Comparison of ENCODE assay signal across 23 mouse cellular contexts in genomic region chr5:65653786-65654185, GRCm38 (mm10).
"Had no signal": no experiment of that assay in that cellular context is flagged by ENCODE, and none has a peak within 500 bp of the region (broad histone marks: within the 10 kb centered on the region; RNA-seq: fewer than 3 reads in every experiment).

No protein-coding gene starts in this region.

- ATAC-seq: intestine, postnatal 0 days; liver, embryonic 12.5 days; midbrain, embryonic 13.5 days had no signal

- H3K27me3 ChIP-seq: limb, embryonic 13.5 days; liver, embryonic 12.5 days; liver, embryonic 15.5 days; lung, embryonic 15.5 days; megakaryocyte, embryonic 14.5 days; midbrain, embryonic 13.5 days; neural tube, embryonic 13.5 days; stomach, embryonic 15.5 days had no signal

- H3K9me3 ChIP-seq: limb, embryonic 10.5 days; limb, embryonic 13.5 days; liver, embryonic 12.5 days; liver, embryonic 15.5 days; lung, embryonic 15.5 days; megakaryocyte, embryonic 14.5 days; midbrain, embryonic 10.5 days; midbrain, embryonic 13.5 days; neural tube, embryonic 13.5 days; stomach, embryonic 15.5 days had no signal

- H3K4me2 ChIP-seq: limb, embryonic 13.5 days; liver, embryonic 12.5 days; liver, embryonic 15.5 days; lung, embryonic 15.5 days; midbrain, embryonic 13.5 days; neural tube, embryonic 13.5 days; stomach, embryonic 15.5 days had no signal

- H3K4me1 ChIP-seq: limb, embryonic 10.5 days; limb, embryonic 13.5 days; liver, embryonic 12.5 days; liver, embryonic 15.5 days; lung, embryonic 15.5 days; megakaryocyte, embryonic 14.5 days; midbrain, embryonic 10.5 days; midbrain, embryonic 13.5 days; neural tube, embryonic 13.5 days; stomach, embryonic 15.5 days had no signal

- DNase-seq: kidney, adult 2 months; kidney, postnatal 25 days; layer of hippocampus, adult 9-11 months; liver; lung, adult 18-20 months; lung, postnatal 10 days; lung, postnatal 36 days; retina, postnatal 1 day; right cerebral cortex, postnatal 25 days; spleen, adult 18-20 months had no signal

- H3K9ac ChIP-seq: limb, embryonic 13.5 days; liver, embryonic 12.5 days; liver, embryonic 15.5 days; lung, embryonic 15.5 days; midbrain, embryonic 13.5 days; neural tube, embryonic 13.5 days; stomach, embryonic 15.5 days had no signal

- H3K4me3 ChIP-seq: layer of hippocampus, adult 2 months; limb, embryonic 10.5 days; limb, embryonic 13.5 days; liver, embryonic 12.5 days; liver, embryonic 15.5 days; lung, embryonic 15.5 days; megakaryocyte, embryonic 14.5 days; midbrain, embryonic 10.5 days; midbrain, embryonic 13.5 days; neural tube, embryonic 13.5 days; stomach, embryonic 15.5 days had no signal

- H3K27ac ChIP-seq: kidney, postnatal 0 days; layer of hippocampus, adult 2 months; limb, embryonic 10.5 days; limb, embryonic 13.5 days; liver, embryonic 12.5 days; liver, embryonic 15.5 days; lung, embryonic 15.5 days; midbrain, embryonic 10.5 days; midbrain, embryonic 13.5 days; neural tube, embryonic 13.5 days; stomach, embryonic 15.5 days had no signal
